Mouse (Mus musculus): ENCODE results near the gene Son. TPM values are rescaled to one million over a fixed set of nuclear protein-coding genes. Genes with fewer than 3 reads are reported as not detected.
A peak's percentile ranks its signal among the peaks of the same experiment; 100 is the strongest.

Gene Son
- polyA plus RNA-seq, 2 experiments: 42.9 to 64.2 TPM

DNA sequence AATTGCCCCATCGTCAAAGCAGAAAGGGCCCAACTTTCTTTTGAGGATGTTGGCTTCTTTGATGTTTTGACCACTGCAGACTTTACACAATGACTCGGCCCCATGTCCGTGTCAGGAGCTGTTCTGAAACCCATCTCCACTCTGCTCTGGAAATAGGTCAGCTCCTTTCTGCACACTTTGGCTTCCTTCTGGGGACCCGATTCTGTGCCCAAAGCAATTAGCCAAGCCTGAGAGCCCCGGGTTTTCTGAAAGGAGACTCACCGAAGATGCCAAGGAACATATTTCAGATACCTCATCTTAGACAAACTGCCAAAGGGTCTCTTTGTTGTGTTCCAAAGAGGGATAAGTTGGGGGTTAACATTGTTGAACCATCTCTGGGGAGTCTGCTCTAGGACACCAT lies 32.8 kb upstream of the Son start:
- Histone ChIP-seq H3K9me3 (ENCODE audit: control insufficient read depth, low read length) (no peaks in the 10 kb centered on the region), H3K4me1 (replicated peaks; ENCODE audit: control insufficient read depth in 2 of 2, insufficient read depth in 2 of 2, low read length in 1 of 2) (peaks cover 0 to 5% of the 10 kb centered on the region in 2 experiments; a peak in 2 of 4 replicates), H3K4me2 (ENCODE audit: low read depth) (no peak overlapping the region), H3K4me3 (ENCODE audit: insufficient read depth in 1 of 2, low read depth in 2 of 2, low read length in 2 of 2) (no peak overlapping the region), H3K9ac (replicated peaks) (no peak overlapping the region), H3K27ac (no peak overlapping the region), H3K36me3 (replicated peaks; ENCODE audit: control insufficient read depth, insufficient read depth, low read depth) (no peaks in the 10 kb centered on the region), H3K27me3 (ENCODE audit: control insufficient read depth, insufficient read depth, low read length) (no peaks in the 10 kb centered on the region)
- no peak for TF ChIP-seq CTCF (IDR thresholded peaks at IDR 0.05; ENCODE audit: low read depth)
- TF ChIP-seq EP300 (IDR thresholded peaks at IDR 0.05; ENCODE audit: low read depth): no peak
- 73% methylated on average over 6 of the region's 6 CpGs for WGBS (ENCODE audit: insufficient replicate concordance)
- no peak for ATAC-seq (ENCODE audit: insufficient read depth)
- DNase-seq (ENCODE audit: low read depth in 3 of 3, low spot score in 3 of 3): no peak

DNA sequence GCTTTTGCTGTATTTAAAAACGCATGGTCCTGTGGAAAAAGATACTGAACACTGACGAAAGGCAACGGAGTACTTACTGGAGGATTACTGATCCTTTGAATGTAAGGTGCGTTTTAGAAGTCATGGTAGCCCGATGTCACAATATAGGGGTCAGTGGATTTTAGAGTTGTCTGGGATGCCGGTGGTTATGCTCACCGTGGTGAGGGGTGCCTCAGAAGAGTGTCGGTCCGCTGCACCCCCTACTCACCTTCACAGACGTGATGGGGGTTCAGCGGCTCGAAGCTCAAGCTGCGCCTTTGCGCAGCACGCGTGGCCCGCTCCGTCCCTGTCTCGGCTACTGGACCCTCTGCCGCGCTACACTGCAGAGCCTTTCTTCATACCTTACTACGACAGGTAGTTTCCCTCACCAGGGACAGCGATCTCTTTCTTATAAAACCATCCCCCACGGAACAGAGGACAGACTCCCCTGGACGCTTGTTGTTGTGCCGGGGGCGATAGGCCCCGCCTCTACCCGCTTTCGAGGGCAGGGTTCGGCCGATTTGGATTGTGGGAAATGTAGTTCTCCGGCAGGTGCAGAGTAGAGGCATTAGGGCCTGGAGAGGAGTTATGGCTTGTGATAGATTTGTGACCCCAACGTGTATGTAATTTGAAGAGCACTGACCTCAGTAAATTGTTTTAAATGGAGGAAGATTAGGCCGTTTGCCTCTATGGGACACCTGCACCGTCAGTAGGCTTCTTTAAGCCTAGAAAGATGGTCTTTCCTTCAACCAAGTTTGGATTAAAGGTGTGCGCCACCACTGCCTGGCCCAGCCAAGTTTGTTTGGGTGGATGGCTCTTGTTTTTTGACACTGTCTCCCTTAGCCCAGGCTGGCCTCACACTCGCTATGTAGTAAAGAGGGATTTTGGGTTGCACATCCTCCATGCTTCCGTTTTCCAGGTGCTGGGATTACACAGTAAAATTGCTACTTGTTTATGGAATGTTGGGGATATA lies 28.5 kb upstream of the Son start, which contains the start of gene Dnajc28:
TSS of gene Dnajc28 (minus strand) at position 516 of the 991 bp plus-strand sequence.
- Histone ChIP-seq H3K4me3 (ENCODE audit: insufficient read depth in 1 of 2, low read depth in 2 of 2, low read length in 2 of 2) (peak within 1 kb of the TSS; percentile 67 to 96), H3K4me1 (replicated peaks; ENCODE audit: control insufficient read depth in 2 of 2, insufficient read depth in 2 of 2, low read length in 1 of 2) (peaks cover 0 to 5% of the 10 kb centered on the region in 2 experiments; a peak in 2 of 4 replicates), H3K27ac (peak within 1 kb of the TSS; percentile 1), H3K27me3 (ENCODE audit: control insufficient read depth, insufficient read depth, low read length) (no peaks in the 10 kb centered on the region), H3K9me3 (ENCODE audit: control insufficient read depth, low read length) (no peaks in the 10 kb centered on the region), H3K9ac (replicated peaks) (peak within 1 kb of the TSS; percentile 80), H3K4me2 (ENCODE audit: low read depth) (peak within 1 kb of the TSS; percentile 86), H3K36me3 (replicated peaks; ENCODE audit: control insufficient read depth, insufficient read depth, low read depth) (peaks cover 35% of the 10 kb centered on the region)
- ATAC-seq (ENCODE audit: insufficient read depth): peak; percentile 87
- peak; percentile 57 to 63 (median 57) for DNase-seq (ENCODE audit: low read depth in 3 of 3, low spot score in 3 of 3)
- 9% methylated on average over 39 of the region's 39 CpGs for WGBS (ENCODE audit: insufficient replicate concordance)
- TF ChIP-seq CTCF (IDR thresholded peaks at IDR 0.05; ENCODE audit: low read depth): no peak
- no peak for TF ChIP-seq EP300 (IDR thresholded peaks at IDR 0.05; ENCODE audit: low read depth)

DNA sequence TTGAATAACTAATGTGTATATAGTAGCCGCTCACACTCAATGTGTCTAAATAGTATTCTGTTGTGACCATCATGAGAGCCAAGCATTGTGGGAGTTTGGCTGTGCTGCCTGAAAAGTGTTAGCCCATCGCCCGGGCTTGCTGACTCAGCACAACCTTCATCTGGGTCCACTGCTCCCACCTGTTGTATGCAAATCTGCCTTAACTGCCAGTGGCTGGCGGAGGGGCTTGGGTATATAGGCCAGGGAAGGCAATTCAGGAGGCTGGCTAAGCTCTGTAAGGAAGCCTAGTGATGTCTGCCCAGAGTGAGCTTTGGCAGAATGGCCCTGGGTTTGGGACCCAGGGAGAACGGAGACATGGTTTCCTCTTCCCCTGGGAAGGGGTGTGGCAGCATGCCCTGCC lies 27.1 kb upstream of the Son start:
- ATAC-seq (ENCODE audit: insufficient read depth) (no peak), DNase-seq (ENCODE audit: low read depth in 3 of 3, low spot score in 3 of 3) (no peak)
- WGBS (ENCODE audit: insufficient replicate concordance): 78% methylated on average over 5 of the region's 5 CpGs
- TF ChIP-seq CTCF (IDR thresholded peaks at IDR 0.05; ENCODE audit: low read depth) (no peak), EP300 (IDR thresholded peaks at IDR 0.05; ENCODE audit: low read depth) (no peak)
- no peak overlapping the region for H3K4me3 ChIP-seq (ENCODE audit: insufficient read depth in 1 of 2, low read depth in 2 of 2, low read length in 2 of 2)
- peaks cover 42% of the 10 kb centered on the region for H3K36me3 ChIP-seq (replicated peaks; ENCODE audit: control insufficient read depth, insufficient read depth, low read depth)
- H3K27ac ChIP-seq: no peak overlapping the region
- H3K27me3 ChIP-seq (ENCODE audit: control insufficient read depth, insufficient read depth, low read length): no peaks in the 10 kb centered on the region
- H3K4me2 ChIP-seq (ENCODE audit: low read depth): no peak overlapping the region
- H3K9ac ChIP-seq (replicated peaks): no peak overlapping the region
- H3K9me3 ChIP-seq (ENCODE audit: control insufficient read depth, low read length): no peaks in the 10 kb centered on the region
- peaks cover 0 to 5% of the 10 kb centered on the region in 2 experiments; a peak in 2 of 4 replicates for H3K4me1 ChIP-seq (replicated peaks; ENCODE audit: control insufficient read depth in 2 of 2, insufficient read depth in 2 of 2, low read length in 1 of 2)

DNA sequence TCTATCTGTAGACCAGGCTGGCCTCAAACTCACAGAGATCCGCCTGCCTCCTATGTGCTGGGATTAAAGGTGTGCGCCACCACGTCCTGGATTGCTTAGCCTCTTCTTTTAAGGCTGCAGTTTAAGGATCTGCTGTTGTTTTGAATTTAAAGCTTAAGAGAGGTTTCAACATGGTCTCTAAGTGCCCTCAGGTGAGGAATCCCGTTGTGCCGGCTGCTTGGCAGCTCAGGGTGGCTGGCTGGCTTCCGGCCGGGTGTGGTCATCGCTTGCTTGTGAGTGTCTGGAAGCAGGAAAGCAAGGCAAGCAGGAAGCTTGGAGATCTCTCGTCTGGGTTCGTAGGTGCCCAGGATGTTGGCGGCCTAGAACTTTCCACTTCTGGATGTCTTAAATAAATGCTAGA lies 26.3 kb upstream of the Son start:
- Histone ChIP-seq H3K4me2 (ENCODE audit: low read depth) (no peak overlapping the region), H3K9me3 (ENCODE audit: control insufficient read depth, low read length) (no peaks in the 10 kb centered on the region), H3K4me3 (ENCODE audit: insufficient read depth in 1 of 2, low read depth in 2 of 2, low read length in 2 of 2) (no peak overlapping the region), H3K36me3 (replicated peaks; ENCODE audit: control insufficient read depth, insufficient read depth, low read depth) (peaks cover 47% of the 10 kb centered on the region), H3K27ac (no peak overlapping the region), H3K4me1 (replicated peaks; ENCODE audit: control insufficient read depth in 2 of 2, insufficient read depth in 2 of 2, low read length in 1 of 2) (peaks cover 0 to 5% of the 10 kb centered on the region in 2 experiments; a peak in 2 of 4 replicates), H3K9ac (replicated peaks) (no peak overlapping the region), H3K27me3 (ENCODE audit: control insufficient read depth, insufficient read depth, low read length) (no peaks in the 10 kb centered on the region)
- no peak for DNase-seq (ENCODE audit: low read depth in 3 of 3, low spot score in 3 of 3)
- 88% methylated on average over 11 of the region's 11 CpGs for WGBS (ENCODE audit: insufficient replicate concordance)
- ATAC-seq (ENCODE audit: insufficient read depth): no peak
- TF ChIP-seq EP300 (IDR thresholded peaks at IDR 0.05; ENCODE audit: low read depth) (no peak), CTCF (IDR thresholded peaks at IDR 0.05; ENCODE audit: low read depth) (no peak)

DNA sequence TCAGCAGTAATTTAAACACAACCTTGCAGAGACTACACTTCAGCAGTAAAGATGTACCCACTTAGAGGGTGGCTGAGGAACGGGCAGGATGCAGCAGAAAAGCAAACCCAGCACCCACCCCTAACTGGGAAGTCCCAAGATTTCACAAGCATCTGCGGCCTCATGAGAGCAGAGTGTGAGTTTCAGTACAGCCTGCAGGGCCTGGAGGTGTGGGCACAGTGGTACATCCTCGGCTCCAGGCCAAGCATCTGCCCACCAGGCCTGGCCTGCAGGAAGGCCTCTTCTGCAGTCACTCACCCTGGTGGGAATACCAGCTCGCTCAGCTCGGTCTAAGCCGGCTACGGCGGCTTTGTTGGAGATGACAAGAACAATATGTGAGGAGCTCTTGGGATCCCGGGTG lies 24.2 kb upstream of the Son start:
- H3K9me3 ChIP-seq (ENCODE audit: control insufficient read depth, low read length): no peaks in the 10 kb centered on the region
- H3K4me1 ChIP-seq (replicated peaks; ENCODE audit: control insufficient read depth in 2 of 2, insufficient read depth in 2 of 2, low read length in 1 of 2): peaks cover 0 to 3% of the 10 kb centered on the region in 2 experiments; a peak in 2 of 4 replicates
- WGBS (ENCODE audit: insufficient replicate concordance): 86% methylated on average over 9 of the region's 9 CpGs
- no peak overlapping the region for H3K4me3 ChIP-seq (ENCODE audit: insufficient read depth in 1 of 2, low read depth in 2 of 2, low read length in 2 of 2)
- TF ChIP-seq CTCF (IDR thresholded peaks at IDR 0.05; ENCODE audit: low read depth): no peak
- TF ChIP-seq EP300 (IDR thresholded peaks at IDR 0.05; ENCODE audit: low read depth): no peak
- DNase-seq (ENCODE audit: low read depth in 3 of 3, low spot score in 3 of 3) (no peak), ATAC-seq (ENCODE audit: insufficient read depth) (no peak)
- H3K27me3 ChIP-seq (ENCODE audit: control insufficient read depth, insufficient read depth, low read length): no peaks in the 10 kb centered on the region
- H3K4me2 ChIP-seq (ENCODE audit: low read depth): no peak overlapping the region
- H3K27ac ChIP-seq: no peak overlapping the region
- no peak overlapping the region for H3K9ac ChIP-seq (replicated peaks)
- peaks cover 62% of the 10 kb centered on the region for H3K36me3 ChIP-seq (replicated peaks; ENCODE audit: control insufficient read depth, insufficient read depth, low read depth)

Measured in liver, embryonic 14.5 days (tissue).